Mouse (Mus musculus) frontal cortex, postnatal 25 days (tissue): ENCODE data around the gene Tmem43.

ENCODE experiments used
- DNase-seq, 2 experiments: peaks; one replicate each; pipeline ENCODE4 v3.0.0; 2022; ENCODE audit warnings: low spot score in 2 of 2

Tmem43 gene

DNA sequence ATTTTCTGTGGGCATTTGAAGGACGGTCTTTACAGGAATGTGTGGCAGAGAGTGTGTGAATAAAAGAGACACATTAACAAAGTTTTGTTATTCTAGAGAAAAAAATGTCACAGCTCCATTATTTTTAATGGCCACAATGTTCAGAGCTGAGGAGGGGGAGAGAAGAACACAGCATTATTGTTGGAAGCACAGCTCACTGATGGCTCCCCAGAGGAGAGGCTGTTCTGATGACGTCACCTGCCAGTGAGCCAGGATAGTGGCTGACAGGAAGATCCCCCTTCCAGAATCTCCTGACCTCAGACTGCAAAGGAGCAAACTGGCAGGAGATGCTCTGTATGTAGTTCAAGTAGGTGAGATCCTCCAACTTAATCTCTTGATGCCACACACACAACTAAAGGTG, 60.3 kb downstream of the Tmem43 start:
- no peak for DNase-seq

DNA sequence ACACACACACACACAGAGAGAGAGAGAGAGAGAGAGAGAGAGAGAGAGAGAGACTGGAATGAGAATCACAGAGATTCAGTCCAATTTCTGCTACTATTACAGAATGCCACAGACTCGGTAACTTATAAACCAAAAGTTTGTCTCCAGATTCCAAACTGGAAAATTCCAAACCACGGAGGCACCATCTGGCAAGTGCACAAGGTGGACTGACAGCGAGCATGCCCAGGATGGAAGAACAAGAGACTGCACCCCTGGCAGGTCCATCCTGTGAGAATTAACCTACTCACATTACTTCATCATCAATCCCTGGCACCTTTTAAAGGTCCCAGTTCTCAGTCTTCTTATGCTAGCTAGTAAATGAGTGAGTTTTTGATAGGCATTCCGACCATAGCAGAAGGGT, 60.8 kb downstream of the Tmem43 start:
- no peak for DNase-seq

DNA sequence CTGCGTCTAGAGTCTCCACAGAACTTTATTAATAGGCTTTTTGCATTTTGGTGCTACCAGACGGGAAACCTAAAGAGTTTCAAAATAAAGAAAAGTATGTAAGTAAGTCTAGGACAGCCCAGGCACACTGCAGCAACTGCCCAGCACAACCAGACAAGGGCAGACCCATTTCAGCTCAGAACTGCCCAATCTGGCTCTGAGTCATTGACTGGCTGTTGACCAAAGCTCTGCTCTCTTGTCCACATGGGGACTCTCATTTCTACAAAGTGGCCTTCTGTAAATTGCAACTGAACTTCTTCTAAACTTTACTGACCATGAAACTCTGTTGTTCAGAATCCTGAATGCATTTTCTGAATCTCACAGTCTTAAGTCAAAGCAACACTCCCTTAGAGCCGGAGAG, 61.7 kb downstream of the Tmem43 start:
- no peak for DNase-seq

DNA sequence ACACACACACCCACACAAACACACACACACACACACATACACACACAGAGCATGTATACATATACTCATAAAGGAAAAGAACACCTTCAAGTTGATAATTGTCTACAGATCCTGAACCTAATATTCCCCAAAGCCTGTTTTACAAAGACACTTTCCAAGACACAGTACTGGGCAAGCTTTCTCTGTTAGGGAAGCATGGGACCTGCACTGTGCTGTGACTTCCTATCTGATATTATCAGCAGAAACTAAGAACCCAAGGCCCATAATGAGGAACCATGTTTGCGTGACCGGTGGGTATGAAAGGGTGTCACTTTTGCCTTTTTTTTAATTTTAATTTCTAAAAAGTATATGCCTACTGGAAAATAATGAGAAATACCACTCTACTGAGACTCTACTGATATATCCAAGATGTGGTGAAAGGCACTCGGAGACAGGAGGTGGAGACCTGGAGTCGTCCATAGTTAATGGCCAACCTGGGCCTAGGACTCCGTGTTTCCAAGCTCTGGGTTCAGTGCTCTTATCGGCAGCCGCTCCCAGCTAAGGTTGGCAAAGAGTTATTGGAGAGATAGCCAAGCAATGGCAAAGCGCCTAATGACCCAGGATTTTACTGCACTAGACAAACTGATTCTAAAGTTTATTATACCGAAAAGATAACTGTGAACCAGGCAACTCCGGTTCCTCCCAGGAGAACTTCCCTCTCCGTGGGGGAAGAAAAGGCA, 62.7 kb downstream of the Tmem43 start:
- DNase-seq, result no peak
